Mouse (Mus musculus) neutrophil, adult 5-6 weeks (primary cell): ENCODE results near the gene Klhdc8a. TPM values are rescaled to one million over a fixed set of nuclear protein-coding genes. Genes with fewer than 3 reads are reported as not detected.
A peak's percentile ranks its signal among the peaks of the same experiment; 100 is the strongest.
"Not testable (repeated sequence)": the region's sequence is repeated elsewhere in the genome, so short reads cannot be mapped to it uniquely, and the experiment has no call there.

Source experiments
- ATAC-seq: fragments of 151-379, 151-347 bp; 2 replicates; pipeline ENCODE4 v1.8.0; 2017; ENCODE audit warnings: mild to moderate bottlenecking, moderate TSS enrichment; ENCODE audit not compliant: insufficient number of reproducible peaks, poor library complexity, low FRiP score, severe bottlenecking; ENCODE audit errors: extremely low read depth
- total RNA-seq: library from RNA; stranded (forward); fragments of 200-1000 nt; gene quantifications from 2 replicates; pipeline ENCODE4 v1.2.3, GENCODE M21; 2017

The Klhdc8a gene
- not detected in 2 replicates for total RNA-seq

DNA sequence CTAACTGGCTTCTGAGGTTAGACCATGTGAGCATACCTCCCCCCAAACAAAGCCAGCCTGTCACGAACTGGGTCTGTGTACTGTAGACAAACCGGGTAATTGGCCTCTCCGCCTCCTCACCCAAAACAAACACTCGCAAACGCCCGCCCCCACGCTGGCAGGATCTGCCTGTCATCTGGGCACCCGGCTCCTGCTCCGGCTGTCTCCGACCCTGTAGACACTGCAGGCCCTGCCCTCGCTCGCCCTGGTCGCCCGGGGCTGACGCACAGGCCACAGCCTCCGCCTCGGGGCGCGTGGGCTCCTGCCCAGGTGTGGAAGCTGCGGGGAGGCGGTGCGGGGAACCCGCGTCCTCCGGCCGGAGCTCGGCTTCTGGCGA, at the start of gene Klhdc8a:
Gene Klhdc8a, plus strand, starts transcription at position 202 of the 376 bp plus-strand sequence.
- peak; percentile 11 for ATAC-seq

DNA sequence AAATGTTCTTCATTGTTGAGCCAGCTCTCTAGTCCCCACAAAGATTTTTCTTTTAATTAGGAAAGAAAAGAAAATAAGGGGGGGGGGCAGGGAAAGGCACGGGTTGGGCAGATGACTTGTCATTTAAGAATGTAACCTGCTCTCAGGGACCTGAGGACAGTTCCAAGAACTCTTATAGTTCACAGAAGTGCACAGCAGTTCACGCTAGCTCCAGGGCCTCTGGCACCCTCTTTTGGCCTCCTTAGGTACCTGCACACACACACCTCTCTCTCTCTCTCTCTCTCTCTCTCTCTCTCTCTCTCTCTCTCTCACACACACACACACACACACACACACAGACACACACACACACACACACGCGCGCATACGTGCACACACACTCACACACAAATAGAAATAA, 44.0 kb upstream of the Klhdc8a start:
- no peak for ATAC-seq

DNA sequence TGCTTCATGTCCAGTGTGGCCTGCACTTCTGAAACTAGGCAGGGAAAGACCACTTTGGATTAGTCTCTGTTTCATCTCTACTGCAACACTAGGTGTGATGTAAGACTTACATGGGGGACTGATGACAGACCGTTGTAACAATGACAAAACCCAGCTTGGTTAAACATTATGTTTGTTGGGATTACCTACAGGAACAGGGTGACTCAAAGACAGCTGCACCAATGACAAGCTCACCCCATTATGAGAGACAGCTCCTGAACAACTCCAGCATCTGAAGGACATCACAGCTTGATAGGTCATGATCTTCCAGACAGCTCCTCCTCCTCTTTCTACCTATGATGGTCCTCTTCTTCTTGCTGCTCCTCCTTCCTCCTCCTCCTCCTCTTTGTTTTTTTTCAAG, 38.1 kb upstream of the Klhdc8a start:
- ATAC-seq = no peak

DNA sequence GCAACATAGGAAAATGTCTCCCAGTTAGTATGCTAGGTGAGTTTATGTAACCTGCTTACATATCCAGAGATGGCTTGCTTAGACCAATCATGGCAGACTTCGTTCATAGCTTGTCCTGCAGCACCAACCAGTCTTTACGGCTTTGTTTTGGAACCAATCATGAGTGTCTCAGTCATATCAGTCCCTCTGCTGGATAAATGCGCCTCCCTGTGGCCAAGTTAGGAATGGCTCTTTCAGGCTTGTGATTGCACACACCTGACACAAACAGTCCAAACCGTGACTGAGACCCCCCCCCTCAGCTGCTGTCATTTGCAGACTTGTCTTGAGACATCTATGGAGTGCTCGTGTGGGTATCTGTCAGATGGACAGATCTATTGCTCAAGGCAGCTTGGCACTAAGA, 37.4 kb upstream of the Klhdc8a start:
- ATAC-seq = no peak

- ATAC-seq = no peak
These were observed 34.8 kb upstream of the Klhdc8a start for GRCm38 (mm10) chr1:132263618-132264017.

GRCm38 (mm10) chr1:132264577-132264976, 33.8 kb upstream of the Klhdc8a start:
- ATAC-seq = no peak

DNA sequence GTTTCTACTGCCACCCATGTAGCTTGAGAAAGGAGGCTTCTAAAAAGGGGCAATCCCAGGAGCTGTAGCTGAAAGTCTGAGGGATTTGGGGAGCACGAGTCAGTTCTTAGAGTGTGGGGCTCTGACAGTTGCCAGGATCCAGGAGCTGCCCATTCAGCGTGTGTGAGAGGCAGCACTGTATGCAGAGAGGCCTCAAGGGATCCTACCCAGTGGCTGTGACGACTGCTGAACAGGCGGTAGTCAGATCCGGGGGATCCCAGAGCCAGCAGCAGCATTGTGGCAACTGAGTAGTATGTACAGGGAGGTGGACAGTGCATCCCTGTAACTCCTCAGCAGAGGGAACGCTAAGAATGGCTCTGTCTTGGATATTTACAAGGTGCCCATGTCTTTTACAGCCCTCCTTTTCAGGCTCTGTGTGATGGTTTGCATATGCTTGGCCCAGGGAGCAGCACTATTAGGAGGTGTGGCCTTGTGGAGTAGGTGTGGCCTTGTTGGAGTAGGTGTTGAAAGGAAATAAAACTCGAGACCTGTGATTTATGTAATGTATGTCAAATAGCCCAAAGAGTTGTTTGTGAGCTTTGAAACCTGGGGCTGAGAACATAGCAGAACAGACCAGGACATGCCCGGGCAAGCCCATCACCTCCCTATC, 33.1 kb upstream of the Klhdc8a start:
- no peak for ATAC-seq

DNA sequence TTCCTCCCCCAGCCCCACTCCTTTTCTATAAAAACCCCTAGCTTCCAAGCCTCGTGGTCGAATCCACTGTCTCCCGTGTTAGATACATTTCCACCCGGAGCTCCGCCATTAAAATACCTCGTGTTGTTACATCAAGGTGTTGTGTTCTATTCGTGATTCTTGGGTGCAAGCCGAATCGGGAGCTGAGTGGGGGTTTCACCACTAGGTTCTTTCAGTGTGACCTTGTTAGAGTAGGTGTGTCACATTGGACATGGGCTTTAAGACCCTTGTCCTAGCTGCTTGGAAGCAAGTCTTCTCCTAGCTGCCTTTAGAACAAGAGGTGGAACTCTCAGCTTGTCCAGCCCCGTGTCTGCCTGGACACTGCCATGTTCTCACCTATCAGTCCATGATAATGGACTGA, 32.5 kb upstream of the Klhdc8a start:
- no peak for ATAC-seq

- ATAC-seq = no peak
These were observed 31.5 kb upstream of the Klhdc8a start for GRCm38 (mm10) chr1:132266791-132267557.

DNA sequence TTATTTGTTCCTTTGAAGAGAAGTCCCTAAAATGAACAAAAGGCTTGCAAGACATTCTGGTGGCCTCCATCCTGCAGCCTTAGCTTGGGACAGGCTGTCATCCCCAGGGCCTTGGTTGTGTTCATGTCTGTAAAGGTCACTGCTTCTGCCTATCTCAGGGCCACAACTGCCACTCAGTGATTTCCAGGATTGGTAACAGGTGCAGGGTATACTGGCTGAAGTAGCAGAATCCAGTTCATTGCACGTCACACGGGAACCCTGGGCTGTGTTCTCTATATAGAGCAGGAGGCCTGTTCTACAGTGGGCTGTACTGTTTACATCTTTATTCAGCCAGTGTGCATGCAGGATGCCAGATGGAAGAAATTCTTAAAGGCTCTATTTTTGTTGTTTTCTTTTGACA, 30.5 kb upstream of the Klhdc8a start:
- ATAC-seq = no peak

- ATAC-seq = no peak
These were observed 29.9 kb upstream of the Klhdc8a start for GRCm38 (mm10) chr1:132268418-132269060.

DNA sequence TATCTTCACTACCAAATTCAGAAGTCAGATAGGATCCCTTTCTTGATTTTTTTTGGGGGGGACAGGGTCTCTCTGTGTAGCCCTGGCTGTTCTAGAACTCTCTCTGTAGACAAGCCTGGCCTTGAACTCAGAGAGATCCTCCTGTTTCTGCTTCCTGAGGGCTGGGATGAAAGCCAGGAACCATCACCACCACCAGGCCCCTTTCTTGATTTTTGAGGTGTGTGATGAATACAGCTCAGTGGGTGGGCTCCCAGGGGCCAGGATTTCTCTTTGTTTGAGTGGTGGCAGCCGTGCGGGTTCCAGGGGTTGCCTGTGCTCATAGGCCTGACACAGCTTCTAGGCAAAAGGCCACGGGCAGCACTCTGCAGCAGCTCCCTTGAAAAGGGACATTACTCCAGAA, 27.2 kb upstream of the Klhdc8a start:
- ATAC-seq = no peak

GRCm38 (mm10) chr1:132276694-132277093, 21.7 kb upstream of the Klhdc8a start:
- ATAC-seq = no peak

- no peak for ATAC-seq
These were observed 21.3 kb upstream of the Klhdc8a start for GRCm38 (mm10) chr1:132277124-132277523.

GRCm38 (mm10) chr1:132280636-132281035, 17.8 kb upstream of the Klhdc8a start:
- ATAC-seq = not testable (repeated sequence)

- no peak for ATAC-seq
These were observed 16.8 kb upstream of the Klhdc8a start for GRCm38 (mm10) chr1:132281523-132282176.

- no peak for ATAC-seq
These were observed 16.3 kb upstream of the Klhdc8a start for GRCm38 (mm10) chr1:132282177-132282536.

- ATAC-seq = no peak
These were observed 15.4 kb upstream of the Klhdc8a start for GRCm38 (mm10) chr1:132283018-132283417.

DNA sequence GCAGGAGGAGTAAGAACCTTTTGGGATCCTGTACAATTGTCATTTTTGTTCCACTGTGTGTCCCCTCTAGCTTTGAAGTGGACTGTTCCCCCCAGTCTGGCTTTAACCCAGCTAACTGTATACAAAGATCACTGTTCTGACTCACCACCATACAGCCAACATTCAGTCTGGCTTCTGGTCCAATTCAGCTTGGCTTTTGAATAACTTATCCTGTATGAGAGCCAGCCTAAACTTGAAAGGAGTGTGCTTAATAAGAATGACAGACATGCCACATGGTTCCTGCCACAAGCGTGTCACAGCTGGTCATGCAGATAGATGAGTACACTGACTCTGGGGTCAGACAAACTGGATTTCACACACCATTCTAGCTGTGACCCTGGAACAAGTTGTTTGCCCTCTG, 11.7 kb upstream of the Klhdc8a start:
- no peak for ATAC-seq

GRCm38 (mm10) chr1:132287445-132287844, 11.0 kb upstream of the Klhdc8a start:
- ATAC-seq = no peak
